Mouse (Mus musculus) embryonic facial prominence, embryonic 13.5 days (tissue): ENCODE measurements around the gene Zfp609. TPM values are rescaled to one million over a fixed set of nuclear protein-coding genes. Genes with fewer than 3 reads are reported as not detected.
A peak's percentile ranks its signal among the peaks of the same experiment; 100 is the strongest.

Experiments used
- ATAC-seq: fragments of 200-750 bp; cut with Nextera tagmentation; 2 replicates; pipeline ENCODE4 v1.8.0; 2017; ENCODE audit warnings: low read depth; ENCODE audit not compliant: insufficient number of reproducible peaks, insufficient read depth, low FRiP score, low TSS enrichment
- H3K27ac ChIP-seq: fragments of 300-500 bp; sonication (generic); 2 replicates; pipeline ENCODE4 v1.5.1; 2015; ENCODE audit warnings: moderate library complexity, mild to moderate bottlenecking, inconsistent platforms
- H3K27me3 ChIP-seq: fragments of 300-500 bp; sonication (generic); 2 replicates; pipeline ENCODE4 v1.6.1; 2015; ENCODE audit warnings: mild to moderate bottlenecking, inconsistent platforms
- H3K36me3 ChIP-seq: fragments of 300-500 bp; sonication (generic); 2 replicates; pipeline ENCODE4 v1.6.1; 2015; ENCODE audit warnings: mild to moderate bottlenecking, inconsistent platforms
- H3K4me1 ChIP-seq: fragments of 300-500 bp; sonication (generic); 2 replicates; pipeline ENCODE4 v1.6.1; 2015; ENCODE audit warnings: inconsistent platforms
- H3K4me2 ChIP-seq: fragments of 300-500 bp; sonication (generic); 2 replicates; pipeline ENCODE4 v1.6.1; 2015; ENCODE audit warnings: moderate library complexity, mild to moderate bottlenecking, inconsistent platforms
- H3K4me3 ChIP-seq: fragments of 300-500 bp; sonication (generic); 2 replicates; pipeline ENCODE4 v1.5.1; 2015; ENCODE audit warnings: mild to moderate bottlenecking, inconsistent platforms
- H3K9ac ChIP-seq: fragments of 300-500 bp; sonication (generic); 2 replicates; pipeline ENCODE4 v1.6.1; 2015; ENCODE audit warnings: mild to moderate bottlenecking, inconsistent platforms
- H3K9me3 ChIP-seq: fragments of 300-500 bp; sonication (generic); 2 replicates; pipeline ENCODE4 v1.6.1; 2016; ENCODE audit warnings: inconsistent platforms
- WGBS: fragments of 180-500 bp; shearing (Covaris S2); methylation state at CpG from one replicate; pipeline ENCODE4 v1.1.7; 2015; ENCODE audit warnings: mixed read lengths; 5-methylcytosine and 5-hydroxymethylcytosine counted together
- polyA plus RNA-seq: library from polyadenylated mRNA; unstranded; fragments of >200 nt; fragmentation: Nextera tagmentation; extraction: Ambion mirVana; gene quantifications from 2 replicates; pipeline ENCODE4 v1.2.1, GENCODE M21; 2015

Zfp609 gene
- polyA plus RNA-seq, 1 experiment from 2014 or later = 7.2 TPM

- ATAC-seq = no peak
- no peaks in the 10 kb centered on the region for H3K9me3 ChIP-seq
- no peak overlapping the region for H3K4me3 ChIP-seq
- 86% methylated on average over 3 of the region's 3 CpGs for WGBS
- peaks cover 23% of the 10 kb centered on the region for H3K4me1 ChIP-seq
- H3K4me2 ChIP-seq = no peak overlapping the region
- no peak overlapping the region for H3K27ac ChIP-seq
- H3K36me3 ChIP-seq = peaks cover 6% of the 10 kb centered on the region; the same call in 1 of the 2 replicates
- no peak overlapping the region for H3K9ac ChIP-seq
- H3K27me3 ChIP-seq = no peaks in the 10 kb centered on the region
Observed at GRCm38 (mm10) chr9:65742777-65743176, 84.6 kb downstream of the Zfp609 start.

GRCm38 (mm10) chr9:65741066-65741852 lies 86.1 kb downstream of the Zfp609 start:
- 87% methylated on average over 14 of the region's 14 CpGs for WGBS

GRCm38 (mm10) chr9:65734931-65735330 lies 92.4 kb downstream of the Zfp609 start:
- Histone ChIP-seq H3K36me3 (peaks cover 12% of the 10 kb centered on the region), H3K4me2 (no peak overlapping the region), H3K4me1 (no peaks in the 10 kb centered on the region), H3K9me3 (no peaks in the 10 kb centered on the region), H3K4me3 (no peak overlapping the region), H3K9ac (no peak overlapping the region), H3K27ac (no peak overlapping the region), H3K27me3 (no peaks in the 10 kb centered on the region)
- WGBS = 93% methylated on average over 3 of the region's 3 CpGs
- no peak for ATAC-seq

More at GRCm38 (mm10) chr9:65741066-65741852, 86.1 kb downstream of the Zfp609 start:
- Histone ChIP-seq H3K4me1 (peaks cover 23% of the 10 kb centered on the region), H3K4me3 (no peak overlapping the region), H3K27me3 (no peaks in the 10 kb centered on the region), H3K9me3 (no peaks in the 10 kb centered on the region), H3K36me3 (peaks cover 6% of the 10 kb centered on the region; the same call in 1 of the 2 replicates), H3K9ac (no peak overlapping the region), H3K4me2 (no peak overlapping the region), H3K27ac (no peak overlapping the region)
- no peak for ATAC-seq

- Histone ChIP-seq H3K27ac (no peak overlapping the region), H3K4me1 (peaks cover 15% of the 10 kb centered on the region), H3K9me3 (no peaks in the 10 kb centered on the region), H3K27me3 (no peaks in the 10 kb centered on the region), H3K9ac (no peak overlapping the region), H3K36me3 (peaks cover 20% of the 10 kb centered on the region), H3K4me3 (no peak overlapping the region), H3K4me2 (no peak overlapping the region)
- 94% methylated on average over 6 of the region's 6 CpGs for WGBS
- no peak for ATAC-seq
Observed at GRCm38 (mm10) chr9:65728588-65728987, 98.8 kb downstream of the Zfp609 start.

- H3K27ac ChIP-seq = no peak overlapping the region
- H3K4me2 ChIP-seq = no peak overlapping the region
- H3K4me3 ChIP-seq = no peak overlapping the region
- no peak for ATAC-seq
- no peaks in the 10 kb centered on the region for H3K9me3 ChIP-seq
- H3K9ac ChIP-seq = no peak overlapping the region
- H3K4me1 ChIP-seq = peaks cover 15% of the 10 kb centered on the region
- H3K27me3 ChIP-seq = no peaks in the 10 kb centered on the region
- H3K36me3 ChIP-seq = peaks cover 20% of the 10 kb centered on the region
- 90% methylated on average over 4 of the region's 4 CpGs for WGBS
Observed at GRCm38 (mm10) chr9:65727491-65727890, 99.9 kb downstream of the Zfp609 start.

GRCm38 (mm10) chr9:65726431-65726830 lies 100.9 kb downstream of the Zfp609 start:
- H3K9ac ChIP-seq = no peak overlapping the region
- no peak overlapping the region for H3K4me3 ChIP-seq
- H3K27me3 ChIP-seq = no peaks in the 10 kb centered on the region
- H3K4me2 ChIP-seq = no peak overlapping the region
- H3K4me1 ChIP-seq = peaks cover 15% of the 10 kb centered on the region
- ATAC-seq = no peak
- H3K36me3 ChIP-seq = peaks cover 20% of the 10 kb centered on the region
- no peaks in the 10 kb centered on the region for H3K9me3 ChIP-seq
- 93% methylated on average over 3 of the region's 3 CpGs for WGBS
- H3K27ac ChIP-seq = no peak overlapping the region

GRCm38 (mm10) chr9:65725291-65725622 lies 102.1 kb downstream of the Zfp609 start:
- Histone ChIP-seq H3K27me3 (no peaks in the 10 kb centered on the region), H3K36me3 (peaks cover 16% of the 10 kb centered on the region), H3K4me1 (peaks cover 15% of the 10 kb centered on the region), H3K9me3 (no peaks in the 10 kb centered on the region), H3K27ac (peak overlapping the region; percentile 71), H3K4me3 (no peak overlapping the region), H3K4me2 (no peak overlapping the region), H3K9ac (0 out of 2 replicates have a peak overlapping the region, but pooled peaks have one; percentile 2)
- WGBS = 64% methylated on average over 4 of the region's 4 CpGs
- ATAC-seq = no peak

GRCm38 (mm10) chr9:65724471-65725290 lies 102.7 kb downstream of the Zfp609 start:
- Histone ChIP-seq H3K9me3 (no peaks in the 10 kb centered on the region), H3K27ac (peak overlapping the region; percentile 71), H3K27me3 (no peaks in the 10 kb centered on the region), H3K9ac (peak overlapping the region; percentile 2; the same call in 1 of the 2 replicates), H3K4me1 (peaks cover 15% of the 10 kb centered on the region), H3K36me3 (peaks cover 11% of the 10 kb centered on the region), H3K4me3 (no peak overlapping the region), H3K4me2 (peak overlapping the region; percentile 12; the same call in 1 of the 2 replicates)
- 26% methylated on average over 8 of the region's 8 CpGs for WGBS
- no peak for ATAC-seq

GRCm38 (mm10) chr9:65721161-65721566 lies 106.2 kb downstream of the Zfp609 start:
- WGBS = 64% methylated on average over 10 of the region's 10 CpGs
- Histone ChIP-seq H3K4me2 (no peak overlapping the region), H3K27me3 (no peaks in the 10 kb centered on the region)

GRCm38 (mm10) chr9:65718195-65718594 lies 109.2 kb downstream of the Zfp609 start:
- H3K9me3 ChIP-seq = no peaks in the 10 kb centered on the region
- no peak overlapping the region for H3K27ac ChIP-seq
- no peak overlapping the region for H3K4me2 ChIP-seq
- no peaks in the 10 kb centered on the region for H3K27me3 ChIP-seq
- no peak for ATAC-seq
- H3K36me3 ChIP-seq = 0 out of 2 replicates have a peak, but pooled peaks cover 2% of the 10 kb centered on the region
- no peak overlapping the region for H3K9ac ChIP-seq
- H3K4me1 ChIP-seq = no peaks in the 10 kb centered on the region
- WGBS = 96% methylated on average over 5 of the region's 5 CpGs
- H3K4me3 ChIP-seq = no peak overlapping the region

More at GRCm38 (mm10) chr9:65721161-65721566, 106.2 kb downstream of the Zfp609 start:
- ATAC-seq = no peak
- Histone ChIP-seq H3K4me3 (no peak overlapping the region), H3K27ac (no peak overlapping the region), H3K4me1 (peaks cover 15% of the 10 kb centered on the region), H3K9me3 (no peaks in the 10 kb centered on the region), H3K36me3 (0 out of 2 replicates have a peak, but pooled peaks cover 2% of the 10 kb centered on the region), H3K9ac (no peak overlapping the region)

GRCm38 (mm10) chr9:65703926-65704595 lies 123.3 kb downstream of the Zfp609 start:
- no peak for ATAC-seq
- WGBS = 88% methylated on average over 24 of the region's 24 CpGs
- Histone ChIP-seq H3K27ac (no peak overlapping the region), H3K36me3 (peaks cover 64% of the 10 kb centered on the region), H3K27me3 (no peaks in the 10 kb centered on the region), H3K9ac (no peak overlapping the region), H3K4me2 (no peak overlapping the region), H3K4me3 (no peak overlapping the region), H3K9me3 (no peaks in the 10 kb centered on the region), H3K4me1 (no peaks in the 10 kb centered on the region)
